Mouse (Mus musculus) stomach, postnatal 0 days (tissue): ENCODE results near the gene Gm6583. TPM values are rescaled to one million over a fixed set of nuclear protein-coding genes. Genes with fewer than 3 reads are reported as not detected.
"Not testable (repeated sequence)": the region's sequence is repeated elsewhere in the genome, so short reads cannot be mapped to it uniquely, and the experiment has no call there.

ENCODE experiments used
- ATAC-seq: fragments of 200-750 bp; cut with Nextera tagmentation; 2 replicates; pipeline ENCODE4 v1.8.0; 2017; ENCODE audit not compliant: low FRiP score, low TSS enrichment
- DNase-seq: peaks from one replicate; pipeline ENCODE4 v3.0.0-alpha.2; 2016; ENCODE audit warnings: low spot score
- H3K27ac ChIP-seq: fragments of 300-500 bp; sonication (generic); replicated peaks from 2 replicates; pipeline ENCODE4 v1.5.1; 2014; ENCODE audit warnings: mild to moderate bottlenecking, control low read depth
- H3K27me3 ChIP-seq: fragments of 300-500 bp; sonication (generic); 2 replicates; pipeline ENCODE4 v1.6.1; 2014; ENCODE audit warnings: low read length; ENCODE audit not compliant: control insufficient read depth, insufficient read depth
- H3K36me3 ChIP-seq: fragments of 300-500 bp; sonication (generic); 2 replicates; pipeline ENCODE4 v1.6.1; 2014; ENCODE audit warnings: low read length, mixed read lengths; ENCODE audit not compliant: control insufficient read depth, insufficient read depth
- H3K4me1 ChIP-seq: fragments of 300-500 bp; sonication (generic); replicated peaks from 2 replicates; pipeline ENCODE4 v1.6.1; 2014; ENCODE audit warnings: antibody characterized with exemption; ENCODE audit not compliant: control insufficient read depth, insufficient read depth
- H3K4me2 ChIP-seq: fragments of 300-500 bp; sonication (generic); replicated peaks from 2 replicates; pipeline ENCODE4 v1.6.1; 2014; ENCODE audit warnings: low read depth, mild to moderate bottlenecking, control low read depth, moderate library complexity
- H3K4me3 ChIP-seq: fragments of 300-500 bp; sonication (generic); 2 replicates; pipeline ENCODE4 v1.5.1; 2014; ENCODE audit warnings: low read depth, low read length, control low read depth
- H3K9ac ChIP-seq: fragments of 300-500 bp; sonication (generic); 2 replicates; pipeline ENCODE4 v1.6.1; 2014; ENCODE audit warnings: mild to moderate bottlenecking, low read length, control low read depth, mixed read lengths
- H3K9me3 ChIP-seq: fragments of 300-500 bp; sonication (generic); 2 replicates; pipeline ENCODE4 v1.6.1; 2016; ENCODE audit warnings: low read length; ENCODE audit not compliant: control insufficient read depth
- CTCF ChIP-seq: IDR thresholded peaks from 2 replicates; pipeline ENCODE4 v1.5.1; 2016; ENCODE audit warnings: antibody characterized with exemption, low read depth, mild to moderate bottlenecking, moderate library complexity
- EP300 ChIP-seq: optimal IDR thresholded peaks from 2 replicates; pipeline ENCODE3; 2016; ENCODE audit warnings: antibody characterized with exemption
- WGBS: fragments of 180-500 bp; shearing (Covaris S2); extraction: QIAGEN DNeasy Blood & Tissue Kit; methylation state at CpG from one replicate; pipeline ENCODE4 v1.1.7; 2014; 5-methylcytosine and 5-hydroxymethylcytosine counted together
- polyA plus RNA-seq: library from polyadenylated mRNA; unstranded; fragments of >200 nt; fragmentation: Nextera tagmentation; extraction: Ambion mirVana; gene quantifications from 2 replicates; pipeline ENCODE4 v1.2.1, GENCODE M21; 2015

Gene Gm6583
- polyA plus RNA-seq, 1 experiment from 2014 or later, result 0.08 TPM

GRCm38 (mm10) chr5:112320936-112321335 lies 34.9 kb downstream of the Gm6583 start:
- Histone ChIP-seq H3K9me3 (no peaks in the 10 kb centered on the region), H3K36me3 (no peaks in the 10 kb centered on the region), H3K4me1 (peaks cover 6% of the 10 kb centered on the region), H3K4me2 (no peak overlapping the region), H3K27me3 (no peaks in the 10 kb centered on the region), H3K4me3 (no peak overlapping the region), H3K27ac (no peak overlapping the region), H3K9ac (no peak overlapping the region)
- 65% methylated on average over 6 of the region's 6 CpGs for WGBS
- ATAC-seq (no peak), DNase-seq (no peak)
- TF ChIP-seq EP300 (no peak), CTCF (no peak)

GRCm38 (mm10) chr5:112320379-112320778 lies 35.5 kb downstream of the Gm6583 start:
- Histone ChIP-seq H3K27ac (no peak overlapping the region), H3K4me1 (peaks cover 6% of the 10 kb centered on the region), H3K9ac (no peak overlapping the region), H3K27me3 (no peaks in the 10 kb centered on the region), H3K4me2 (no peak overlapping the region), H3K36me3 (no peaks in the 10 kb centered on the region), H3K4me3 (no peak overlapping the region), H3K9me3 (no peaks in the 10 kb centered on the region)
- no peak for DNase-seq
- ATAC-seq, result no peak
- TF ChIP-seq CTCF (no peak), EP300 (no peak)
- 75% methylated on average over 5 of the region's 5 CpGs for WGBS

GRCm38 (mm10) chr5:112319343-112319742 lies 36.5 kb downstream of the Gm6583 start:
- 49% methylated on average over 2 of the region's 2 CpGs for WGBS
- not testable (repeated sequence) for H3K9me3 ChIP-seq, H3K4me2 ChIP-seq, H3K36me3 ChIP-seq, H3K27ac ChIP-seq, H3K27me3 ChIP-seq, H3K4me1 ChIP-seq, H3K4me3 ChIP-seq, H3K9ac ChIP-seq
- TF ChIP-seq CTCF, result peak; percentile 36; the same call in 1 of the 2 replicates
- ATAC-seq (peak; percentile 74), DNase-seq (peak; percentile 48)

GRCm38 (mm10) chr5:112317328-112317727 lies 38.5 kb downstream of the Gm6583 start:
- DNase-seq (no peak), ATAC-seq (0 out of 2 replicates have a peak, but pooled peaks have one; percentile 14)
- Histone ChIP-seq H3K4me2 (no peak overlapping the region), H3K27ac (no peak overlapping the region), H3K27me3 (no peaks in the 10 kb centered on the region), H3K9ac (no peak overlapping the region; the same call in 1 of the 2 replicates), H3K9me3 (no peaks in the 10 kb centered on the region), H3K36me3 (peaks cover 8% of the 10 kb centered on the region; the same call in 1 of the 2 replicates), H3K4me3 (no peak overlapping the region), H3K4me1 (no peaks in the 10 kb centered on the region)
- TF ChIP-seq CTCF, result no peak
- no peak for TF ChIP-seq EP300
- WGBS, result 22% methylated on average over 5 of the region's 5 CpGs

GRCm38 (mm10) chr5:112316468-112316867 lies 39.4 kb downstream of the Gm6583 start:
- H3K27ac ChIP-seq, result no peak overlapping the region
- TF ChIP-seq EP300 (no peak), CTCF (no peak)
- H3K27me3 ChIP-seq, result no peaks in the 10 kb centered on the region
- H3K9ac ChIP-seq, result no peak overlapping the region
- DNase-seq, result no peak
- H3K9me3 ChIP-seq, result no peaks in the 10 kb centered on the region
- H3K36me3 ChIP-seq, result peaks cover 12% of the 10 kb centered on the region; the same call in 1 of the 2 replicates
- no peak overlapping the region for H3K4me3 ChIP-seq
- ATAC-seq, result 0 out of 2 replicates have a peak, but pooled peaks have one; percentile 25
- H3K4me1 ChIP-seq, result no peaks in the 10 kb centered on the region
- WGBS, result 61% methylated on average over 5 of the region's 5 CpGs
- H3K4me2 ChIP-seq, result no peak overlapping the region

DNA sequence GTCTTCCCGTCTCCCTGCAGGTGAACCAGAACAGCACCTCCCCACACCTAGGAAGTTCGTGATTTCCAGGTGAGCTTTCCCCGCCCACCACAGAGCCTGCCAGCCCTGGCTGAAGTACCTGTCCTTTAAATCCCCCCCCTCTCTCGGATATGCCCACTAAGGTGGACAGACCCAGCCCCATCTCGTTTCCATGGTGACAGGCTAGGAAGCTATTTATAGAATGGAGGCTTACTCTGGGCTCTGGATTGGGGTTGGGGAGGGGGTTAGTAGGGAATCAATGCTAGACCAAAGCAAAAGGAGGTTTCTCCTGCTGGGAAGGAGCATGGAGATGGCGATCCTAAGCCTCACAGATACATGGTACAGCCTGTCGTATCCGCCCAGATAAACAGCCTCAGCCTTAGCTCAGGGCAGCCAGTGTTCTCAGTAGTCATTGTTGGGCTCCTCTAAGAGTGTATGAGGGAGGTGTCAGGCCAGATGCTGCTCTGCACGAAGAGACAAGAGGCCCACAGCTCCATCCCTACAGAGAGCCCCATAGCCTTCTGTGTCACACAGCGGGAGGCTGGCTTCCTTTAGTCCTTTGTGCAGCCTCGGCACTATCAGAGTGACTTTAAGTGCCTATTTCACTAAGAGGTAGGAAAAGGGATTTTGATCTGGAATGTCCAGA lies 42.5 kb downstream of the Gm6583 start:
- Histone ChIP-seq H3K27ac (no peak overlapping the region), H3K4me1 (no peaks in the 10 kb centered on the region), H3K4me2 (no peak overlapping the region), H3K27me3 (no peaks in the 10 kb centered on the region), H3K9ac (no peak overlapping the region), H3K4me3 (no peak overlapping the region), H3K36me3 (peaks cover 24% of the 10 kb centered on the region), H3K9me3 (no peaks in the 10 kb centered on the region)
- DNase-seq, result no peak
- TF ChIP-seq EP300, result no peak
- TF ChIP-seq CTCF, result no peak
- WGBS, result 78% methylated on average over 11 of the region's 11 CpGs
- ATAC-seq, result no peak
